Mouse (Mus musculus) granulocyte monocyte progenitor cell, adult 5-6 weeks (primary cell): Measurements from ENCODE around the gene Sart1. TPM values are rescaled to one million over a fixed set of nuclear protein-coding genes. Genes with fewer than 3 reads are reported as not detected.

Experiments
- ATAC-seq: replicated peaks from 2 replicates; pipeline ENCODE4 v1.8.0; 2016; ENCODE audit warnings: mild to moderate bottlenecking, moderate TSS enrichment, inconsistent platforms; ENCODE audit not compliant: poor library complexity, severe bottlenecking
- total RNA-seq, 2 experiments: library from RNA; stranded (forward) in 1 of 2; stranded (reverse) in 1 of 2; fragments of 200-712, 200-1000 nt in 1 of 2; fragments of >200 nt in 1 of 2; fragmentation: Nextera tagmentation in 1 of 2; gene quantifications; 2 replicates each; pipeline ENCODE4 v1.2.3; 2014 to 2017

Gene Sart1
- total RNA-seq, 2 experiments from 2014 or later = 78.7 to 138 TPM

DNA sequence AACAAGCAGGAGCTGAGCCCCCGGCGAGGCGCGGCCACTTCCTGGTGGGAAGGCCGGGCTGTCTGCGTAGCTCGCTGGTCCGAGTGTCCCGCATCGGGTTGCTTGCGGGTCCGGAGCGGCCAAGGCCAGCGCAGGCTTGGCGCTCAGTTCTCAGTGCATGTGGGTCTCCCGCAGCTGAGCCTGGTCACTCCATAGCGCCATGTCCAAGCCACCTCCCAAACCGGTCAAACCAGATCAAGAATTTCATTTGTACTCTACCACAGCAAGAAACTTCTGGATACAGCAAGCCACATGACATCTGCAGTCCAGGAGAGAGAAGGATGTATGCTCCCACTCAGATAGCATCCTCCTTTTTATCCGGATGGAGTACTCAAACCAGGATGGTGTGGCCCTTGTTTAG is 60.5 kb downstream of the Sart1 start:
- ATAC-seq = no peak

Other genes starting within 250 kb of the Sart1 start
- 13.5 and 22.1 TPM in 2 replicates for gene Pacs1, start 115.6 kb downstream of the Sart1 start, total RNA-seq (2014; fragmentation: Nextera tagmentation)
- 6.5 and 8.0 TPM in 2 replicates for gene Pacs1, start 115.6 kb downstream of the Sart1 start, total RNA-seq (2017)
- 177 and 181 TPM in 2 replicates for gene Sf3b2, start 93.2 kb downstream of the Sart1 start, total RNA-seq (2014; fragmentation: Nextera tagmentation)
- gene Sf3b2, start 93.2 kb downstream of the Sart1 start, total RNA-seq (2017) = 224 and 247 TPM in 2 replicates
- not detected in 2 replicates for gene Gal3st3, start 90.4 kb downstream of the Sart1 start, total RNA-seq (2014; fragmentation: Nextera tagmentation)
- gene Gal3st3, start 90.4 kb downstream of the Sart1 start, total RNA-seq (2017) = not detected in 2 replicates
- gene Catsper1, start 53.0 kb downstream of the Sart1 start, total RNA-seq (2014; fragmentation: Nextera tagmentation) = not detected in 2 replicates
- not detected in 2 replicates for gene Catsper1, start 53.0 kb downstream of the Sart1 start, total RNA-seq (2017)
- gene Cst6, start 39.1 kb downstream of the Sart1 start, total RNA-seq (2014; fragmentation: Nextera tagmentation) = not detected in 2 replicates
- gene Cst6, start 39.1 kb downstream of the Sart1 start, total RNA-seq (2017) = not detected in 2 replicates
- 52.8 and 54.1 TPM in 2 replicates for gene Eif1ad, start 22.0 kb downstream of the Sart1 start, total RNA-seq (2014; fragmentation: Nextera tagmentation)
- gene Eif1ad, start 22.0 kb downstream of the Sart1 start, total RNA-seq (2017) = 69.4 and 72.2 TPM in 2 replicates
- 526 and 559 TPM in 2 replicates for gene Banf1, start 21.5 kb downstream of the Sart1 start, total RNA-seq (2014; fragmentation: Nextera tagmentation)
- gene Banf1, start 21.5 kb downstream of the Sart1 start, total RNA-seq (2017) = 84.9 and 130 TPM in 2 replicates
- not detected in 2 replicates for gene Tsga10ip, start 13.8 kb upstream of the Sart1 start, total RNA-seq (2014; fragmentation: Nextera tagmentation)
- gene Tsga10ip, start 13.8 kb upstream of the Sart1 start, total RNA-seq (2017) = 1.9 TPM in 1 of 2 replicates, not detected in the other
- 160 and 218 TPM in 2 replicates for gene Drap1, start 36.3 kb upstream of the Sart1 start, total RNA-seq (2014; fragmentation: Nextera tagmentation)
- 119 and 145 TPM in 2 replicates for gene Drap1, start 36.3 kb upstream of the Sart1 start, total RNA-seq (2017)
- 30.1 and 32.7 TPM in 2 replicates for gene AI837181, start 36.4 kb upstream of the Sart1 start, total RNA-seq (2014; fragmentation: Nextera tagmentation)
- 10.9 and 12.2 TPM in 2 replicates for gene AI837181, start 36.4 kb upstream of the Sart1 start, total RNA-seq (2017)
- gene Fosl1, start 58.8 kb upstream of the Sart1 start, total RNA-seq (2014; fragmentation: Nextera tagmentation) = 0.32 TPM in 1 of 2 replicates, not detected in the other
- gene Fosl1, start 58.8 kb upstream of the Sart1 start, total RNA-seq (2017) = 0.57 TPM in 1 of 2 replicates, not detected in the other
- 0.68 and 1.9 TPM in 2 replicates for gene Ccdc85b, start 69.2 kb upstream of the Sart1 start, total RNA-seq (2014; fragmentation: Nextera tagmentation)
- 2.5 and 4.1 TPM in 2 replicates for gene Ccdc85b, start 69.2 kb upstream of the Sart1 start, total RNA-seq (2017)
- 33.6 and 94.2 TPM in 2 replicates for gene Fibp, start 71.9 kb upstream of the Sart1 start, total RNA-seq (2014; fragmentation: Nextera tagmentation)
- 112 and 122 TPM in 2 replicates for gene Fibp, start 71.9 kb upstream of the Sart1 start, total RNA-seq (2017)
- gene Ctsw, start 79.8 kb upstream of the Sart1 start, total RNA-seq (2014; fragmentation: Nextera tagmentation) = 1.1 TPM in 1 of 2 replicates, not detected in the other
- gene Ctsw, start 79.8 kb upstream of the Sart1 start, total RNA-seq (2017) = not detected in 2 replicates
- gene Efemp2, start 85.3 kb upstream of the Sart1 start, total RNA-seq (2014; fragmentation: Nextera tagmentation) = not detected in 2 replicates
- 1.6 TPM in 1 of 2 replicates, not detected in the other for gene Efemp2, start 85.3 kb upstream of the Sart1 start, total RNA-seq (2017)
- 23.9 and 39.7 TPM in 2 replicates for gene Mus81, start 99.7 kb upstream of the Sart1 start, total RNA-seq (2014; fragmentation: Nextera tagmentation)
- 9.4 and 13.5 TPM in 2 replicates for gene Mus81, start 99.7 kb upstream of the Sart1 start, total RNA-seq (2017)
- gene Cfl1, start 101.8 kb upstream of the Sart1 start, total RNA-seq (2014; fragmentation: Nextera tagmentation) = 1,243 and 1,245 TPM in 2 replicates
- gene Cfl1, start 101.8 kb upstream of the Sart1 start, total RNA-seq (2017) = 1,162 and 1,185 TPM in 2 replicates
- gene 1700020D05Rik, start 115.1 kb upstream of the Sart1 start, total RNA-seq (2014; fragmentation: Nextera tagmentation) = 2.8 TPM in 1 of 2 replicates, not detected in the other
- gene 1700020D05Rik, start 115.1 kb upstream of the Sart1 start, total RNA-seq (2017) = not detected in 2 replicates
- gene Snx32, start 121.8 kb upstream of the Sart1 start, total RNA-seq (2014; fragmentation: Nextera tagmentation) = 4.9 and 5.7 TPM in 2 replicates
- 1.1 and 1.7 TPM in 2 replicates for gene Snx32, start 121.8 kb upstream of the Sart1 start, total RNA-seq (2017)
- gene Ovol1, start 171.9 kb upstream of the Sart1 start, total RNA-seq (2014; fragmentation: Nextera tagmentation) = not detected in 2 replicates
- gene Ovol1, start 171.9 kb upstream of the Sart1 start, total RNA-seq (2017) = not detected in 2 replicates
- gene Ap5b1, start 179.3 kb upstream of the Sart1 start, total RNA-seq (2014; fragmentation: Nextera tagmentation) = 5.7 and 17.5 TPM in 2 replicates
- gene Ap5b1, start 179.3 kb upstream of the Sart1 start, total RNA-seq (2017) = 7.5 and 10.4 TPM in 2 replicates
- gene Rnaseh2c, start 213.2 kb upstream of the Sart1 start, total RNA-seq (2014; fragmentation: Nextera tagmentation) = 78.4 and 114 TPM in 2 replicates
- gene Rnaseh2c, start 213.2 kb upstream of the Sart1 start, total RNA-seq (2017) = 37.7 and 140 TPM in 2 replicates
- 27.9 and 52.2 TPM in 2 replicates for gene Kat5, start 221.5 kb upstream of the Sart1 start, total RNA-seq (2014; fragmentation: Nextera tagmentation)
- 60.2 and 82.3 TPM in 2 replicates for gene Kat5, start 221.5 kb upstream of the Sart1 start, total RNA-seq (2017)
- 37.1 and 46.4 TPM in 2 replicates for gene Rela, start 248.8 kb upstream of the Sart1 start, total RNA-seq (2014; fragmentation: Nextera tagmentation)
- 25.4 and 31.7 TPM in 2 replicates for gene Rela, start 248.8 kb upstream of the Sart1 start, total RNA-seq (2017)